Mouse (Mus musculus): ENCODE data around the gene Col25a1.

The Col25a1 gene

GRCm38 (mm10) chr3:130131201-130131600 lies at the start of gene Col25a1:
TSS of gene Col25a1 (plus strand) at chr3:130131501.
- DNase-seq = no peak

- no peak for DNase-seq
Measured at GRCm38 (mm10) chr3:130083312-130083711, 48.0 kb upstream of the Col25a1 start.

- DNase-seq = peak; percentile 41
Measured at GRCm38 (mm10) chr3:130086372-130087080, 44.8 kb upstream of the Col25a1 start.

- no peak for DNase-seq
Measured at GRCm38 (mm10) chr3:130087466-130087865, 43.8 kb upstream of the Col25a1 start.

- DNase-seq = no peak
Measured at GRCm38 (mm10) chr3:130088654-130089053, 42.6 kb upstream of the Col25a1 start.

GRCm38 (mm10) chr3:130090460-130090859 lies 40.8 kb upstream of the Col25a1 start:
- DNase-seq = no peak

- DNase-seq = no peak
Measured at GRCm38 (mm10) chr3:130094125-130094704, 37.1 kb upstream of the Col25a1 start.

- peak; percentile 62 for DNase-seq
Measured at GRCm38 (mm10) chr3:130095160-130095781, 36.0 kb upstream of the Col25a1 start.

- DNase-seq = peak; percentile 34
Measured at GRCm38 (mm10) chr3:130103486-130103885, 27.8 kb upstream of the Col25a1 start.

GRCm38 (mm10) chr3:130104471-130104870 lies 26.8 kb upstream of the Col25a1 start:
- no peak for DNase-seq

- no peak for DNase-seq
Measured at GRCm38 (mm10) chr3:130116886-130117285, 14.4 kb upstream of the Col25a1 start.

GRCm38 (mm10) chr3:130127840-130128239 lies 3.5 kb upstream of the Col25a1 start:
- DNase-seq = no peak

GRCm38 (mm10) chr3:130128564-130128963 lies 2.7 kb upstream of the Col25a1 start:
- DNase-seq = no peak

GRCm38 (mm10) chr3:130129635-130130206 lies 1.6 kb upstream of the Col25a1 start:
- peak; percentile 27 for DNase-seq

GRCm38 (mm10) chr3:130137204-130137603 lies 5.9 kb downstream of the Col25a1 start:
- no peak for DNase-seq

- DNase-seq = no peak
Measured at GRCm38 (mm10) chr3:130137640-130138039, 6.3 kb downstream of the Col25a1 start.

GRCm38 (mm10) chr3:130145874-130146273 lies 14.6 kb downstream of the Col25a1 start:
- DNase-seq = no peak

GRCm38 (mm10) chr3:130147827-130148226 lies 16.5 kb downstream of the Col25a1 start:
- no peak for DNase-seq

- no peak for DNase-seq
Measured at GRCm38 (mm10) chr3:130149180-130149579, 17.9 kb downstream of the Col25a1 start.

GRCm38 (mm10) chr3:130153117-130153516 lies 21.8 kb downstream of the Col25a1 start:
- DNase-seq = no peak

- DNase-seq = no peak
Measured at GRCm38 (mm10) chr3:130157551-130157950, 26.2 kb downstream of the Col25a1 start.

GRCm38 (mm10) chr3:130159906-130160305 lies 28.6 kb downstream of the Col25a1 start:
- no peak for DNase-seq

- DNase-seq = no peak
Measured at GRCm38 (mm10) chr3:130160902-130161301, 29.6 kb downstream of the Col25a1 start.

Measured in kidney, postnatal 10 days (tissue).